ENCODE assay signal across 23 mouse cellular contexts in genomic region chr4:87036507-87036906, GRCm38 (mm10).
A peak's percentile ranks its signal among the peaks of the same experiment; 100 is the strongest.
DNase-seq lines count a peak whose midpoint lies in the region; ATAC-seq and TF ChIP-seq lines count a peak whose summit lies in the region.
"Had no signal": no experiment of that assay in that cellular context is flagged by ENCODE, and none has a peak within 500 bp of the region (broad histone marks: within the 10 kb centered on the region; RNA-seq: fewer than 3 reads in every experiment).

No protein-coding gene starts in this region.

- no peak for DNase-seq in gastrocnemius, adult 2 months
- no peak for DNase-seq in gastrocnemius, postnatal 36 days
- DNase-seq in hindbrain, embryonic 10.5 days (ENCODE audit: low spot score) = no peak
- DNase-seq in retina, postnatal 1 day = peak; percentile 21
- DNase-seq in retina, embryonic 14.5 days (ENCODE audit: low spot score) = no peak
- DNase-seq: adrenal gland, postnatal 36 days; cerebellum, adult 11 months; cerebellum, postnatal 10 days; gastrocnemius, postnatal 25 days; kidney, postnatal 4 days; liver had no signal

- H3K36me3 ChIP-seq in hindbrain, embryonic 16.5 days (ENCODE audit: control insufficient read depth, insufficient read depth, low read length) = no peaks in the 10 kb centered on the region
- no peaks in the 10 kb centered on the region for H3K36me3 ChIP-seq in hindbrain, embryonic 10.5 days
- H3K36me3 ChIP-seq: heart, embryonic 15.5 days; limb, embryonic 10.5 days; liver, embryonic 15.5 days; neural tube, embryonic 15.5 days had no signal

- H3K27me3 ChIP-seq in hindbrain, embryonic 16.5 days (replicated peaks; ENCODE audit: control insufficient read depth, insufficient read depth, low read length) = no peaks in the 10 kb centered on the region
- no peaks in the 10 kb centered on the region for H3K27me3 ChIP-seq in hindbrain, embryonic 10.5 days (ENCODE audit: insufficient read depth, poor library complexity, severe bottlenecking)
- H3K27me3 ChIP-seq: heart, embryonic 15.5 days; liver, embryonic 15.5 days; neural tube, embryonic 15.5 days; Patski had no signal

- H3K4me3 ChIP-seq in gastrocnemius, adult 2 months = peak overlapping the region; percentile 15; the same call in 1 of the 2 replicates
- no peak overlapping the region for H3K4me3 ChIP-seq in hindbrain, embryonic 16.5 days (ENCODE audit: low read length)
- H3K4me3 ChIP-seq in hindbrain, embryonic 10.5 days = no peak overlapping the region
- H3K4me3 ChIP-seq: heart, embryonic 15.5 days; limb, embryonic 10.5 days; liver, embryonic 15.5 days; neural tube, embryonic 15.5 days had no signal

- H3K27ac ChIP-seq in gastrocnemius, adult 2 months = no peak overlapping the region
- no peak overlapping the region for H3K27ac ChIP-seq in hindbrain, embryonic 16.5 days (ENCODE audit: low read depth, low read length)
- H3K27ac ChIP-seq in hindbrain, embryonic 10.5 days = no peak overlapping the region
- H3K27ac ChIP-seq: heart, embryonic 15.5 days; limb, embryonic 10.5 days; liver, embryonic 15.5 days; macrophage; neural tube, embryonic 15.5 days had no signal

- WGBS in hindbrain, embryonic 16.5 days = 63% methylated on average over 5 of the region's 5 CpGs
- 54% methylated on average over 5 of the region's 5 CpGs for WGBS in hindbrain, embryonic 10.5 days

- H3K4me1 ChIP-seq in hindbrain, embryonic 16.5 days (ENCODE audit: control insufficient read depth, insufficient read depth, low read depth, low read length) = peaks cover 1% of the 10 kb centered on the region
- no peaks in the 10 kb centered on the region for H3K4me1 ChIP-seq in hindbrain, embryonic 10.5 days (replicated peaks)
- H3K4me1 ChIP-seq: limb, embryonic 10.5 days; liver, embryonic 15.5 days had no signal

- no peak for TF ChIP-seq CTCF in gastrocnemius, adult 2 months (IDR thresholded peaks at IDR 0.05)

- no peak overlapping the region for H3K4me2 ChIP-seq in hindbrain, embryonic 16.5 days (ENCODE audit: low read length)
- H3K4me2 ChIP-seq: heart, embryonic 15.5 days; liver, embryonic 15.5 days; midbrain, embryonic 11.5 days; neural tube, embryonic 15.5 days had no signal

- no peak overlapping the region for H3K9ac ChIP-seq in hindbrain, embryonic 16.5 days (ENCODE audit: low read depth, low read length)
- H3K9ac ChIP-seq: heart, embryonic 15.5 days; liver, embryonic 15.5 days; neural tube, embryonic 15.5 days had no signal

- intact Hi-C loops in gastrocnemius, adult 2 months (cut with DNase I) = no loop called here
- intact Hi-C loops in gastrocnemius, postnatal 36 days (cut with DNase I) = no loop called here

- H3K9me3 ChIP-seq in hindbrain, embryonic 16.5 days (ENCODE audit: control insufficient read depth, low read length) = no peaks in the 10 kb centered on the region
- H3K9me3 ChIP-seq in hindbrain, embryonic 10.5 days = no peaks in the 10 kb centered on the region
- H3K9me3 ChIP-seq: heart, embryonic 15.5 days; limb, embryonic 10.5 days; liver, embryonic 15.5 days; neural tube, embryonic 15.5 days had no signal

- 0 out of 2 replicates have a peak, but pooled peaks have one; percentile 20 for ATAC-seq in hindbrain, embryonic 16.5 days
- no peak for ATAC-seq in erythroblast, adult 5-6 weeks (replicated peaks; ENCODE audit: low FRiP score, poor library complexity, severe bottlenecking)
- ATAC-seq: CD4-positive, CD25-positive, alpha-beta regulatory T cell, adult 4 months; forebrain, embryonic 14.5 days; intestine, postnatal 0 days; Patski had no signal
